Mouse (Mus musculus) CH12.LX (cell line): ENCODE data around the gene Btbd9.

Source experiments
- EP300 ChIP-seq: IDR thresholded peaks from 2 replicates; pipeline ENCODE4 v1.6.1; 2011; ENCODE audit warnings: low read length, improper control_type of control experiment
- MAFK ChIP-seq: IDR thresholded peaks from 2 replicates; pipeline ENCODE4 v1.6.1; 2011; ENCODE audit warnings: low read length, improper control_type of control experiment; ENCODE audit not compliant: insufficient replicate concordance
- MAX ChIP-seq: IDR thresholded peaks from 2 replicates; pipeline ENCODE4 v1.6.1; 2011; ENCODE audit warnings: low read length, improper control_type of control experiment
- ZC3H11A ChIP-seq: IDR thresholded peaks from 2 replicates; pipeline ENCODE4 v1.6.1; 2012; ENCODE audit warnings: low read depth, mild to moderate bottlenecking, inconsistent platforms, low read length, improper control_type of control experiment

GRCm38 (mm10) chr17:30191097-30191640 is 385.1 kb downstream of the Btbd9 start:
- TF ChIP-seq EP300 (no peak), MAX (no peak), ZC3H11A (no peak), MAFK (no peak)
